Mouse (Mus musculus) MEL (cell line): Measurements from ENCODE around the gene Slc16a10.

ENCODE experiments used
- EP300 ChIP-seq, 2 experiments: IDR thresholded peaks; 2 replicates each; pipeline ENCODE4 v1.6.1; 2011; ENCODE audit warnings: improper control_type of control experiment in 2 of 2, low read length in 2 of 2, low read depth in 1 of 2, mild to moderate bottlenecking in 1 of 2
- POLR2A ChIP-seq, 2 experiments: IDR thresholded peaks; 2 replicates each; pipeline ENCODE4 v1.6.1; 2011 to 2012; ENCODE audit warnings: low read length in 2 of 2, mild to moderate bottlenecking in 2 of 2, control low read depth in 1 of 2, improper control_type of control experiment in 1 of 2, low read depth in 1 of 2, moderate library complexity in 1 of 2; ENCODE audit not compliant: control insufficient read depth in 1 of 2, insufficient read depth in 1 of 2, poor library complexity in 1 of 2
- ZMIZ1 ChIP-seq: IDR thresholded peaks from 2 replicates; pipeline ENCODE4 v1.6.1; 2012; ENCODE audit warnings: low read depth, mild to moderate bottlenecking, inconsistent platforms, low read length, improper control_type of control experiment, moderate library complexity

- TF ChIP-seq POLR2A (IDR thresholded peaks at IDR 0.05; ENCODE audit: control insufficient read depth in 1 of 2, insufficient read depth in 1 of 2, low read depth in 1 of 2, low read length in 2 of 2, poor library complexity in 1 of 2) (no peak), EP300 (IDR thresholded peaks at IDR 0.05; ENCODE audit: low read depth in 1 of 2, low read length in 2 of 2) (no peak), ZMIZ1 (no peak)
Observed at GRCm38 (mm10) chr10:40113517-40114085, 28.5 kb downstream of the Slc16a10 start.
